Mouse (Mus musculus): Measurements from ENCODE around the gene Git2. TPM values are rescaled to one million over a fixed set of nuclear protein-coding genes. Genes with fewer than 3 reads are reported as not detected.

Gene Git2
- polyA plus RNA-seq, 1 experiment from 2014 or later = 35.2 TPM

DNA sequence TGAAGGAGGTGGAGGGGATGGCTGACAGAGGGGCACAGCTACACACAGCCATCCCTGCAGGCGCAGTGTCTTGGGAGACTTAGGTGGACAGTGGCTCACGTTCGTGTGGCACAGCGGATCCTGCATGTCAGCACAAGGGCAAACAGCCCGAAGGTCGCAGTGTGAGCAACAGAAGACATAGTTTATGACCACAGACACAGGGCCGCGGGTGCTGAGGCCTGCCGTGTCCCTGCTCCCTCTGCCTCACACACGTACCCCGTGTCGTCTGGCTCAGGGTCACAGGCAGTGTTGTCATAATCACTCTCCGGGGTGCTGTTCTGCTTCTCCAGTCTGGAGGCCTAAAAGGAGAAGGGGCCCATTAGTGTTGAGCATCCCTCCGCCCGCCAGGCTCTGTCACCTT lies 41.7 kb downstream of the Git2 start:
- peaks cover 25% of the 10 kb centered on the region for H3K36me3 ChIP-seq (ENCODE audit: control insufficient read depth, insufficient read depth, low read length)
- H3K4me2 ChIP-seq (ENCODE audit: low read depth, severe bottlenecking) = no peak overlapping the region
- H3K9me3 ChIP-seq (ENCODE audit: control insufficient read depth, low read length) = no peaks in the 10 kb centered on the region
- 92% methylated on average over 15 of the region's 15 CpGs for WGBS
- H3K27me3 ChIP-seq (ENCODE audit: control insufficient read depth, insufficient read depth, low read length) = no peaks in the 10 kb centered on the region
- H3K9ac ChIP-seq (ENCODE audit: low read length) = no peak overlapping the region
- no peak for DNase-seq (ENCODE audit: low spot score)
- no peak overlapping the region for H3K4me3 ChIP-seq (ENCODE audit: low read depth, low read length)
- no peak for ATAC-seq (ENCODE audit: insufficient number of reproducible peaks, low FRiP score, low TSS enrichment, low read depth)
- H3K27ac ChIP-seq (replicated peaks; ENCODE audit: low read depth, low read length) = no peak overlapping the region
- H3K4me1 ChIP-seq (ENCODE audit: control insufficient read depth, insufficient read depth, low read length) = no peaks in the 10 kb centered on the region; the same call in 1 of the 2 replicates

DNA sequence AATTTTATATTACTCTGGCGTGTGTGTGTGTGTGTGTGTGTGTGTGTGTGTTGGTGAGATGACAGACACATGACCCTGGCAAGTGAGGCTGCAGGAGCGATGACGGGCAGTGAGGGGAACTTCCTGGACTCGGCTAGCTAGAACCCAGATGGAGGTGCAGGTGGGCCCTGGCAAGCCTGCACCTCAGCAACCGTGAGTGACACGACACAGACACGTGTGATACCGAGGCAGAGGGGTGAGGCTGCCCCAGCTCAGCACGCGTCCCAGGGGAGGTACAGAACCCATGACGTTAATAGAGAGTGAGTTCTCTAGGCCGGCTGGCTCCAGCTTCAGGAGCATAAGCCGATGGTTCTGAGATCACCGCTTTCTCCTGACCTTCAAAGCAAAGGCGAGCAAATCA lies 43.3 kb downstream of the Git2 start:
- Histone ChIP-seq H3K9ac (ENCODE audit: low read length) (no peak overlapping the region), H3K4me3 (ENCODE audit: low read depth, low read length) (no peak overlapping the region), H3K36me3 (ENCODE audit: control insufficient read depth, insufficient read depth, low read length) (peaks cover 19% of the 10 kb centered on the region), H3K4me2 (ENCODE audit: low read depth, severe bottlenecking) (no peak overlapping the region), H3K27ac (replicated peaks; ENCODE audit: low read depth, low read length) (no peak overlapping the region), H3K27me3 (ENCODE audit: control insufficient read depth, insufficient read depth, low read length) (no peaks in the 10 kb centered on the region), H3K4me1 (ENCODE audit: control insufficient read depth, insufficient read depth, low read length) (no peaks in the 10 kb centered on the region; the same call in 1 of the 2 replicates), H3K9me3 (ENCODE audit: control insufficient read depth, low read length) (no peaks in the 10 kb centered on the region)
- DNase-seq (ENCODE audit: low spot score) = no peak
- 88% methylated on average over 15 of the region's 15 CpGs for WGBS
- ATAC-seq (ENCODE audit: insufficient number of reproducible peaks, low FRiP score, low TSS enrichment, low read depth) = no peak

DNA sequence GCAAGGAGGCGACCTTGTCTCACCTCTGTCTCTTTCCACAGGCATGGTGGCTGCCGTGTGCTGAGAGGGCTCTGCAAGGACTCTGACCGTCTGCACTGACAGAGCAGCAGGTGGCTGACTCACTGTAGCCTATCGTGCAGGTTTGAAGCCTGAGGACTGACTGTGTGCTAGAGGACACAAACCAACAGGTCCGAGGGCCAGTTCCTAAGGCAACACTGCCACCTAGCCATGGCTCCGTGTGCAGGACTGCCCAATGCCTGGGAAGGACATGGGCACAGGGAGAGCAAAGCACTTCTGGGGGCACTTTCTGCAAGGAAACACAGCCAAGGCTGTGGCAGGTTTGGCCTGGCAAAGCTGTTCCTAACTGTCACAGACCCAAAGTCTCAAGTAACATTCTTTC lies 43.8 kb downstream of the Git2 start:
- no peak for DNase-seq (ENCODE audit: low spot score)
- WGBS = 73% methylated on average over 6 of the region's 6 CpGs
- no peak overlapping the region for H3K4me2 ChIP-seq (ENCODE audit: low read depth, severe bottlenecking)
- peaks cover 15% of the 10 kb centered on the region for H3K36me3 ChIP-seq (ENCODE audit: control insufficient read depth, insufficient read depth, low read length)
- H3K4me3 ChIP-seq (ENCODE audit: low read depth, low read length) = no peak overlapping the region
- no peak overlapping the region for H3K27ac ChIP-seq (replicated peaks; ENCODE audit: low read depth, low read length)
- H3K9ac ChIP-seq (ENCODE audit: low read length) = no peak overlapping the region
- H3K27me3 ChIP-seq (ENCODE audit: control insufficient read depth, insufficient read depth, low read length) = no peaks in the 10 kb centered on the region
- ATAC-seq (ENCODE audit: insufficient number of reproducible peaks, low FRiP score, low TSS enrichment, low read depth) = no peak
- no peaks in the 10 kb centered on the region for H3K9me3 ChIP-seq (ENCODE audit: control insufficient read depth, low read length)
- no peaks in the 10 kb centered on the region; the same call in 1 of the 2 replicates for H3K4me1 ChIP-seq (ENCODE audit: control insufficient read depth, insufficient read depth, low read length)

DNA sequence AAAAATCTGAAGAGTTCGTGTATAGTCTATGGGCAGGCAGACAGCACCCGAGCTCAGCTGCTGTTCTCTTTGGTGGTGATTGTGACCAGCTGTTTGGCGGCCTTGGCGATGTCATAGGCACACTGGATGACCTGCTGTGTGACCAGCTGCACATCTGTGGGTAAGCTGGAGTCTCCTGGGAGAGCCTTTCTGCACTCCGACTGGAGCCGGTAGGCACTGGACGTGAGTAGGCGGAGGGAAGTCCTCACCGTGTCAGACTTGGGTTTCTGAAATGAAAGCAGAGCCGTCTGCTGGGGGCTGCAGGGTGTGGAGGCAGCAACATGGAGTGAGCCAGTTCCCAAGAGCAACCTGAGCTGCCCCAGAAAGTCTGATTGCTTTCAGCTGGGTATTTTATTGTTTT lies 45.2 kb downstream of the Git2 start:
- no peaks in the 10 kb centered on the region; the same call in 1 of the 2 replicates for H3K4me1 ChIP-seq (ENCODE audit: control insufficient read depth, insufficient read depth, low read length)
- no peaks in the 10 kb centered on the region for H3K9me3 ChIP-seq (ENCODE audit: control insufficient read depth, low read length)
- 0 out of 2 replicates have a peak overlapping the region, but pooled peaks have one; percentile 52 for H3K27ac ChIP-seq (replicated peaks; ENCODE audit: low read depth, low read length)
- no peaks in the 10 kb centered on the region for H3K27me3 ChIP-seq (ENCODE audit: control insufficient read depth, insufficient read depth, low read length)
- H3K4me2 ChIP-seq (ENCODE audit: low read depth, severe bottlenecking) = no peak overlapping the region
- H3K9ac ChIP-seq (ENCODE audit: low read length) = no peak overlapping the region
- peak; percentile 76; the same call in 1 of the 2 replicates for ATAC-seq (ENCODE audit: insufficient number of reproducible peaks, low FRiP score, low TSS enrichment, low read depth)
- 47% methylated on average over 10 of the region's 10 CpGs for WGBS
- no peak overlapping the region for H3K4me3 ChIP-seq (ENCODE audit: low read depth, low read length)
- peaks cover 13% of the 10 kb centered on the region for H3K36me3 ChIP-seq (ENCODE audit: control insufficient read depth, insufficient read depth, low read length)
- peak; percentile 55 for DNase-seq (ENCODE audit: low spot score)

DNA sequence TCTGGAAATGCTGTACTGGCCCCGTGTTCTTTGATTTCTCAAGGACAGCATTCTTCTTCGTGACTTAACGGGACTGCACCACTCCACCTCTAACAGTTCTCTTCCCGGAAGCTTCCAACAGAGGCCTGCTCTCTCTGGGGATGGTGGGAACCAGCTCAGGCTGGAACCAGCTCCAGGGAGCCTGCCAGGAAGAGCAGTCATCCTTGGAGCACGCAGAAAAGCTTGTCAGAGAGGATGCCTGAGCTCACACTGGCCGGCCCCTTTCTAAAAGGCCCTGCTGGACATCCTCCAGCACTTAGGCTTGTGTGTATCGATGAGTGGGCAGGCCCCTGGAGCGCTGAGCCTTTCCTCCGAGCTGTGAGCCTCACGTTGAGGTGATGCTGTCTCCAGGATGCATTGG lies 47.2 kb downstream of the Git2 start:
- peaks cover 8% of the 10 kb centered on the region for H3K36me3 ChIP-seq (ENCODE audit: control insufficient read depth, insufficient read depth, low read length)
- no peak overlapping the region for H3K4me3 ChIP-seq (ENCODE audit: low read depth, low read length)
- 89% methylated on average over 10 of the region's 10 CpGs for WGBS
- no peak overlapping the region for H3K27ac ChIP-seq (replicated peaks; ENCODE audit: low read depth, low read length)
- no peak overlapping the region for H3K9ac ChIP-seq (ENCODE audit: low read length)
- no peak overlapping the region for H3K4me2 ChIP-seq (ENCODE audit: low read depth, severe bottlenecking)
- no peaks in the 10 kb centered on the region; the same call in 1 of the 2 replicates for H3K4me1 ChIP-seq (ENCODE audit: control insufficient read depth, insufficient read depth, low read length)
- H3K9me3 ChIP-seq (ENCODE audit: control insufficient read depth, low read length) = no peaks in the 10 kb centered on the region
- ATAC-seq (ENCODE audit: insufficient number of reproducible peaks, low FRiP score, low TSS enrichment, low read depth) (no peak), DNase-seq (ENCODE audit: low spot score) (no peak)
- H3K27me3 ChIP-seq (ENCODE audit: control insufficient read depth, insufficient read depth, low read length) = no peaks in the 10 kb centered on the region

DNA sequence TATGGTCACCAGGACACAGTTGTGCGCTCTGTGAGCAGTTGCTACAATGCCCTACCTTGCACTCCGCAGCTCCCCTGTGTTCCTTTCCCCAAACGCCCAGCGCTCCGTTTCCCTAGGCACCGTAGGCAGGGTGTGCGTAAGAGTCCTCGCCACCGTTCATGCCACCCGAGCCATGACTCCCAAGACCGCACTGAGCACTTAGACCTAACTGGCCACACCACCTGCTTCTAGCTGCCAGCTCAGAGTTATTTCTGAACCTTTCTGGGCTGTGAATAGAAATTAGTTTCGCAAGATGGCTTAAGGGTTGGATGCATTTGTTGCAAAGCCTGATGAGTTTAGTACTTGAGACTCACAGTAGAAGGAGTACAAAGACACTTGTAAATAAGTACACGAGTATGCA lies 52.5 kb downstream of the Git2 start:
- no peak for DNase-seq (ENCODE audit: low spot score)
- Histone ChIP-seq H3K27ac (replicated peaks; ENCODE audit: low read depth, low read length) (no peak overlapping the region), H3K4me1 (ENCODE audit: control insufficient read depth, insufficient read depth, low read length) (no peaks in the 10 kb centered on the region), H3K4me2 (ENCODE audit: low read depth, severe bottlenecking) (no peak overlapping the region), H3K27me3 (ENCODE audit: control insufficient read depth, insufficient read depth, low read length) (no peaks in the 10 kb centered on the region), H3K9ac (ENCODE audit: low read length) (no peak overlapping the region), H3K4me3 (ENCODE audit: low read depth, low read length) (no peak overlapping the region), H3K9me3 (ENCODE audit: control insufficient read depth, low read length) (no peaks in the 10 kb centered on the region), H3K36me3 (ENCODE audit: control insufficient read depth, insufficient read depth, low read length) (peaks cover 23% of the 10 kb centered on the region)
- 96% methylated on average over 13 of the region's 13 CpGs for WGBS
- ATAC-seq (ENCODE audit: insufficient number of reproducible peaks, low FRiP score, low TSS enrichment, low read depth) = no peak

DNA sequence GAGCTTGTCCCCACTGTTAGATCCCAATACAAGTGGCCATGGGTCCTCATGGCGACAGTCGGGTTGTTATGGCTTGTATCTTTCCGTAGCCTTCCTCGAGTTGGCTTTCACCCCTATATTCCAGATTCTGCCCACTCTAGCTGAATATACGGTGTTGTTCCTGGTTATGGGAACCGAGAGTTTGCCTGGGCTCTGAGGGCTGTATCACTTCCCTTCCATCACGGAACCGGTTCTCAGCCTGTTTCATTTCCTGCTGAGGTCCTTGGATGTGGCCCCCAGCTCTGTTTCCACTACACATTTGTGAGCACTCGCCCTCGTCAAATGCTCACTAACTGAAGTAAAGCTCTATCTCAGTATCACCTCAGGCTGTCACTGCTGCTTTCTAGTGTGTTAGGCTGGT lies 53.3 kb downstream of the Git2 start:
- Histone ChIP-seq H3K9ac (ENCODE audit: low read length) (no peak overlapping the region), H3K9me3 (ENCODE audit: control insufficient read depth, low read length) (no peaks in the 10 kb centered on the region), H3K4me1 (ENCODE audit: control insufficient read depth, insufficient read depth, low read length) (no peaks in the 10 kb centered on the region), H3K36me3 (ENCODE audit: control insufficient read depth, insufficient read depth, low read length) (peaks cover 29% of the 10 kb centered on the region), H3K4me3 (ENCODE audit: low read depth, low read length) (no peak overlapping the region), H3K27ac (replicated peaks; ENCODE audit: low read depth, low read length) (no peak overlapping the region), H3K27me3 (ENCODE audit: control insufficient read depth, insufficient read depth, low read length) (no peaks in the 10 kb centered on the region), H3K4me2 (ENCODE audit: low read depth, severe bottlenecking) (no peak overlapping the region)
- WGBS = 93% methylated on average over 10 of the region's 10 CpGs
- ATAC-seq (ENCODE audit: insufficient number of reproducible peaks, low FRiP score, low TSS enrichment, low read depth) (no peak), DNase-seq (ENCODE audit: low spot score) (no peak)

DNA sequence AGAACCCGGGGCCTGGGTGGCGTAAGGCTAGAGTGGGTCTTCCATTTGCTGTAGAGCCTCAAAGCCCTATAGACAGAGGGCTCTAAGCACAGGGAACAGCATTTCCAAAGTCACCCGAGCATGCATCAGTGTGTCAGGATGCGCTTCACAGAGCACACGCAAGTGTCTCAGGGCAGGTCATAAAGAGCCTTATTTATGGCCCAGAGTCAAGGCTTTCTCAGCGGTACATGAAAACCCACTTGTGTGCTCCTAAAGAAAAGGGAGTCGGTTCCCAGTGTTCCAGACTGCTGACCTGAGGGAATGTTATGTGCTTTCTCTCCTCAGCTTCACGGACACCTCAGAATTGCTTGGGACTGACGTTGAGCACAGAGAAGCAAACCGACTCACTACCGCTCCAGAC lies 54.5 kb downstream of the Git2 start:
- Histone ChIP-seq H3K9me3 (ENCODE audit: control insufficient read depth, low read length) (no peaks in the 10 kb centered on the region), H3K4me2 (ENCODE audit: low read depth, severe bottlenecking) (no peak overlapping the region), H3K4me3 (ENCODE audit: low read depth, low read length) (no peak overlapping the region), H3K9ac (ENCODE audit: low read length) (no peak overlapping the region), H3K4me1 (ENCODE audit: control insufficient read depth, insufficient read depth, low read length) (no peaks in the 10 kb centered on the region), H3K27ac (replicated peaks; ENCODE audit: low read depth, low read length) (no peak overlapping the region), H3K36me3 (ENCODE audit: control insufficient read depth, insufficient read depth, low read length) (peaks cover 31% of the 10 kb centered on the region), H3K27me3 (ENCODE audit: control insufficient read depth, insufficient read depth, low read length) (no peaks in the 10 kb centered on the region)
- ATAC-seq (ENCODE audit: insufficient number of reproducible peaks, low FRiP score, low TSS enrichment, low read depth) (no peak), DNase-seq (ENCODE audit: low spot score) (no peak)
- 95% methylated on average over 11 of the region's 11 CpGs for WGBS

DNA sequence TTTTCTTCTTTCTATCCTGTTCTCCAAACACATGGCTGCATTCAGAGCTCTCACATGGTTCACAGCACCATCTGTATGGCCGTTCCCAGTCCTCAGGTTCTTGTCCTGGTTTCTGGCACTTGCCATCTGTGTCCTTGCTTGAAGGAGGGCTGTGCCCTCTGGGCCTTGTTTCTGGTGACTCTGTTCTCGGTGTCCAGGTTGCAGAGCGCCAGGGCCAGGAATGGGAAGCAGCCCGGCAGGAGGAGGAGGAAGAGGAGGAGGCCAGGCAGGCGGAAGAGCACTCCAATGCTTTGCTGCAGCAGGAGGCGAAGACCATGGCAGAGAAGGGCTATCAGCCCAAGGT lies 55.4 kb downstream of the Git2 start:
- no peaks in the 10 kb centered on the region for H3K27me3 ChIP-seq (ENCODE audit: control insufficient read depth, insufficient read depth, low read length)
- ATAC-seq (ENCODE audit: insufficient number of reproducible peaks, low FRiP score, low TSS enrichment, low read depth) = no peak
- no peaks in the 10 kb centered on the region for H3K4me1 ChIP-seq (ENCODE audit: control insufficient read depth, insufficient read depth, low read length)
- DNase-seq (ENCODE audit: low spot score) = no peak
- no peak overlapping the region for H3K27ac ChIP-seq (replicated peaks; ENCODE audit: low read depth, low read length)
- H3K4me3 ChIP-seq (ENCODE audit: low read depth, low read length) = no peak overlapping the region
- no peak overlapping the region for H3K4me2 ChIP-seq (ENCODE audit: low read depth, severe bottlenecking)
- WGBS = 91% methylated on average over 6 of the region's 6 CpGs
- peaks cover 37% of the 10 kb centered on the region for H3K36me3 ChIP-seq (ENCODE audit: control insufficient read depth, insufficient read depth, low read length)
- no peak overlapping the region for H3K9ac ChIP-seq (ENCODE audit: low read length)
- H3K9me3 ChIP-seq (ENCODE audit: control insufficient read depth, low read length) = no peaks in the 10 kb centered on the region

Data from limb, embryonic 11.5 days (tissue).